Mouse (Mus musculus) natural killer cell, adult 2 months (primary cell): ENCODE measurements around the gene Mymk.

Source experiments
- DNase-seq, 2 experiments: peaks; one replicate each; pipeline ENCODE4 v3.0.0; 2022; ENCODE audit warnings: low spot score in 2 of 2

Gene Mymk

DNA sequence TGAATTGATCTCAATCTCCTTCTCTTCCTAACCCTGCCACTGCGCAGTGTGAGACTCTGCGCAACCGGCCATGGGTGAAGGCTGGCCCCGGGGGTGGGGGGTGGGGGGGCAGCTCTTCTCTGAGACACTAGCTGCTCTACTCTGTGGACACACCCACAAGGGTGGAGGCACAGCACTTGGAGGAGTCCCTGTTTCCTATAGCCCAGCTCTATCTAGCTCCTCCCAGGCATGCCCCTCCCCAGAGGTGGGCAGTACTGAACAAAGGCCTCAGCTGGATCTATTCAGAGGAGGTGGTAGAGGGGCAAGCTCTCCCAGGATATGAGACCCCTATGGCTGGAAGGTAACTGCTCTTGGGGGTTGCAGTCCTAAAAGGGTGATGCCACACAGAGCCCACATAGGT lies 35.0 kb downstream of the Mymk start:
- DNase-seq, result no peak

DNA sequence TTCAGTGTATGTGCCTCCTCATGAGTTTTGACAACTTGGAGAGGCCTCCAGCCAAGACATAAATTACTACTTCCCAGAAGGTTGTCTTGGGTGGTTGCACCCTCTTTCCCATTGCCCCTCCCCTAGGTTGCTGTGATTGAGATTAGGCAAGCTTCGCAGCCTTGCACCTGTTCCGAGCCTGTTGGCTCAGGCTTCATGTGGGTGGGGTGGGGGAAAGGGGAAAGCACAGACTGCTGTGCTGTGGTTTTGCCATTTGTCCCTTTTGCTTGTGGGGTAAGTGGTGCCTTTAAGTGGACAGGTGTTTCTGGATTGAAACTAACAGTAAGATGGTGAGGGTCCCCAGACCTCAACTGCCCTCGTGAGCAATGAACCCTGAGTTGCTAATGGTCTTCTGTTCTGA lies 36.0 kb downstream of the Mymk start:
- no peak for DNase-seq

DNA sequence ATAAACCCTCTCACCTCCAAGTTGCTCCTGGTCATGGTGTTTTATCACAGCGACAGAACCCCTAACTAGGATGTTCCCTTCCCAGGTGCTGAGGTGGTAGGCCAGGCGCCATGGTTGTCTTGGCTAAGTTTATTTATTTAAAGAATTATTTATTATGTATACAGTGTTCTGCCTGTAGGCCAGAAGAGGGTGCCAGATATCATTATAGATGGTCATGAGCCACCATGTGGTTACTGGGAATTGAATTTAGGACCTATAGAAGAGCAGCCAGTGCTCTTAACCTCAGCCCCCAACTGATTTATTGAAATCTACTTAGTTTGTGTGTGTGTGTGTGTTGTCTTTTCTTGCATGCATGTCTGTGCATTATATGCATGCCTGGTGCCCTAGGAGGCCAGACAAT lies 39.6 kb downstream of the Mymk start:
- DNase-seq, result no peak

DNA sequence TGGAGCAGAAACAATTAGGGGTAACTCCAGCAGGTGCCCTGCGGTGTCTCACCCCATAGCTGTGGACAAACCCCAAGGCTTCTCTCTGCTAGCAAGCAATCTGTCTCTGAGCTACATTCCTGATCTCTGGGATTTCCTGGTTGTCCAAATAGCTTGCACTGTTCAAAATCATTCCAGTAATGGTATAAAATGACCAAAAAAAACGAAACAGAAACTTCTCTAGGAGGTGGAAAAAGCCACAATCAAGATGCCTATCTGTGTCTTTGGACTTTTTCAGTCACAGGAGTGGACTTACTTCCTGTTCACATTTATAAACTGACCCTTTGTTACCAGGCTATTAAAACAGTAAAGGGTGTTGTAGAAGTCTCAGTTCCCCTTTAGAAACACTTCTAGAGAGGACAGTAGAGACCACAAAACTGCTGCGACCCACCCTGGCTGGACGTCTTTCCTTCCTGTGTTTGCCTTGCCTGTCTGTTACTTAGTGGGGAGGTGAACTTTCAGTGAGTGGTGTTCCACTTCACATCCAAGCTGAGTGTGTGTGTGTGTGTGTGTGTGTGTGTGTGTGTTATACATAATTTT lies 43.5 kb downstream of the Mymk start:
- peak; percentile 70 to 80 for DNase-seq

DNA sequence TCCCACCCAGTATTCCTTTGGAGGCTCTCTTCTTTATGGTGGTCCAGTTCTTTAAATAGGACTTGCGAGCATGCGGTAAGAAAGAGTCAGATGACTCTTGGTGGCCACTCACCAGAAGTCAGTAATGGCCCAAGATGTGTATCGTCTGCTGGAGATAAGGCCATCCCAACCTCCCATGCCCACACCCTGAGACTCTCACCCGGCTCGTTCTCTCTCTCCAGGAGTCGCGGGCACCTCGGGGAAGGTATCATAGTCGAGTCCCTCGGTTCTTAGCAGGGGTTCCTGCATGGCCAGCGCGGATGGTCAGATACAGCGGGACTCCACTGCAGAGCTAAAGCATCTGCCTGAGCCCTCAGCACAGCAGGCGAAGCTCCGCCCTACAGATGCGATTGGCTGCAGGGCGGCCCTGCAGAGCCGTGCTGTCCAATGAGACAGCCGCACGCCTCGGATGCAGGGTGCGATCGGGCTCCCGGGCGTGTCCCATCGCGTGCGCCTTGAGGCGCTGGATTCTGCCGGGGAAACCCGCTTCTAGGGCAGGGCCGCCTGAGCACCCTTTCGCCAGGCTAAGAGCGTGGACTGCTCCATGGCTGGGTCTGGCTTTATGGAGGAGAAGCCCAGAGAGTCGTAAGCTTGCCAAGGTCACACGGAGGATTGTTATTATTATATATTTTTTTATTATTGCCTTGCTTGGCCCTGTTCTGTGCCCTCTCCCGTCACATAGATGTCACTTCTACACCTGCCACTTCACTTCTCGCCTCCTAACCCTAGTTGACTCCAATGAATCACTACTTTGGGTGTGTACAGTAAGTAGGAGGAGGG lies 44.2 kb downstream of the Mymk start, which contains the start of gene Slc2a6:
Gene Slc2a6 (minus strand): TSS at position 381 of the 819 bp plus-strand sequence.
- peak; percentile 90 for DNase-seq

DNA sequence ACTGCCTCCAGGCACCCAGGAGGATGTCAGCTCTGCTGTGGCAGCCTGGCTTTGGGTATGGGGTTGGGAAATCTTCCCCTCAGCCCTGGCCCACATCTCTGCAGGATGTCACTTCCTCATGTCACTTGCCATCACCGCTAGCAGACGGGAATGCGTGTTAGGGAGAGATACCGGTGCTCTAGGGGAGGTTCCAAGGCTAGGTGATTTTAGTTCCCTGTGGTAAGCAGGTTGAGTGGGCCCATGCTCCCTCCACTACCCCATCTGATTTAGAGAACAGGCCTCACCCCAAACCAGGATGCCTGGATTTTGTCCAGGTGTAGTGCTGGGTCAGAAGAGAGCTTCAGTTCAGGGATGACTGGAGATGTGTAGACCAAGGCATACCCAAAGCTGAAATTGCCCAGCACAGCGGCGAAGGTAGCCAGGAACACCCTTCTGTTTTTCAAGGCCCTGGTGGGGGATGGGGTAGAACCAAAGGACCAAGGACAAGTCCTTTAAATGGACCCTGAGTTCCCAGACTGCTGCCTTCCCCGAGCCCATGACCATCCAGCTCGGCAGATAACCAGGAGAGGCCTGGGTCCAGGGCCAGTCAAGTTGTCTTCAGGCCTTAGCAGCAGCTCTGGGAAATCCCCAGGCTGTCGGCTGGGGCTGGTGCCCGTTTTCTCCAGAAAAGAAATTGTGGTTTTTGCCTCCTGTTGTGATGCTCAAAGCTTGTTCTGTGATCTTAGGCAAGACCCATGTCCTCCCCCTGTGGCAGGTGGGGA lies 44.9 kb downstream of the Mymk start:
- DNase-seq, result peak; percentile 26 to 38

DNA sequence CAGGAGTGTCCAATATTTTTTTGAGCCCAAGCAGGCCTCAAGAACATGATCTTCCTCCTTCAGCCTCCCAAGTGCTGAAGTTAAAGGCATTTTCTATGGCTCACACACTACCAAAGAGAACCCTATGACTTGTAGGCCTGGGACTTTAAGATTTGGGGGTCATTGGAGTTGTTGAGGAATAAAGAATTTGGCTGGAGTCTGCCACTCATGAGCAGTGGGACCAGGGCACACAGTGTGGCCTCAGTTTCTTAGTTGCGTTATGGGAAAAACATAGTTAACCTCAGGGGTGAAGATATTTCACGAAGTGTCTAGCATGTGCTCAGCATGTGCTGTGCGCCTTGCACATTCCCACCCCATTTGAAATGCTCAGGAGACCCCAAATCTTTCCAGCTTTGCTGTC lies 45.6 kb downstream of the Mymk start:
- DNase-seq, result no peak

DNA sequence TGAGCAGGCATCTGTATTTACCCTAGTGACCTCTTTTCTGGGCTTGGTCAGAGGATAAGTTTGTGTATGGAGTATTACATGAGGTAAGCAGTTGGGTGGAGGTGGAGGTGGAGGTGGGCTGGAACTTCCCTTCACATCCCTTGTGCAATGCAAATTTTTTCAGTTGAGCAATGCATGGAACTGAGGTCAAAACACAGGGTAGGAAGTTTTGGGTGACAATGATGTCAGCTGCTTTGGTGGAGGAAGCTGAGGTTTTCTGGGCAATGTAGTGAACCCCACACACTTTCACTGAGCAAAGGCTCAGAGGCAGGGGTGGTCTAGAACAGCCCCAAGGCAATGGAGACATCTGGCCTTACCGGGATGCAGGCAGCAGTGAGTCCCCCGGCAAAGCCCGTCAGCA lies 46.4 kb downstream of the Mymk start:
- peak; percentile 59 to 71 for DNase-seq

DNA sequence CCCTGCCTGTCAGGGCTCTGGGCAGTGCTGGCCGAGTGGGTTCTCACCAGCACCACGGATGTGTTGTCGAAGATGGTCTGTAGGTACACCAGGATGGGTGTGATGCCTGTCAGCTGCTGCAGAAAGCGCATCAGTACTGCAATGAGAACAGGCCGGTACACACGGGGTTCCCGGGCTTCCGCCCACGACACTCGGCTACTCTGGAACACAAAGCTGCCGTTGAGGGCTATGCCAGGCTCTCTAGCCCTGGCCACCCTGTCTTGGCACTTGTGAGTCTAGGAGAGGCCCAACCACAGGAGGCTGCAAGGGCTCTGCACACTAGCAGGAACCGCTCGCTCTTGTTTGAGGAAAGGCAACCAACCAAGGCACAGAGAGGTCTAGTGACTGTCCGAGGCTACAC lies 47.8 kb downstream of the Mymk start:
- no peak for DNase-seq

DNA sequence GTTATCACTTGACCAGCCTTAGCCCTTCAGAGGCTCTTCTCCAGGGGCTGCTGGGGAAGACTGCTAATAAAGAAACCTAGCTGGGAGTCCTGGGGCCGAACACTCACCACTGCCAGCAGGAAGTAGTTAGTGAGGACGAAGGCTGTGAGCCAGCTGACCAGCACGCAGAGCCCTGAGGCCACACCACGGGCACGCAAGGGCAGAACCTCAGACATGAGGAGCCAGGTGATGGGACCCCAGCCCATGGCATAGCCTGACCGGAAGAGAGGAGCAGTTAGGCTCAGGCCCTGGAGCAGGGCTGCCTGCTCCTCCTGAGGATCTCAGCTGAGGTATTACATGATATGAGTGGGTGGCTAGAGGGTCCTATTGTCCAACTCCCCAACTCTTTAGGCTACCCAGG lies 49.4 kb downstream of the Mymk start:
- DNase-seq, result no peak

DNA sequence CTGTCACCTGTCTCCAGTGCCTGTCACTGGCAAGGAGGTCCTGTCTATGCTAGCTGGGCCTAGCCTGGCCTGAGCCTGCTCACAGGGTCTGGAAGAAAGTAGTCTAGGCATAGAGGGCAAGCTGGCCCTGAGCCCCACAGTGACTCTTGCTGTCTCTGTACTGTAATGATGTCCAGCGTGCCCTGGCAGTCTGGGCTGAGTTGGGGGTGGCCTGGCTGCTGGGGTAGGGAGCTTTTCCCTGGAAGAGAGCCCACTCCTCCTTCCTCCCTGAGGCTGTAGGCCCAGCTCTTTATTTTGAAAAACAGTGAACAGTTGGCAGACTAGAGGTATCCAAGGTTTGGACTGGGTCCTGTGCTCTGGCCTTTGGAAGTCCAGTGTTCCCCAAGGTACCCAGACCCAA lies 50.9 kb downstream of the Mymk start:
- DNase-seq, result no peak

DNA sequence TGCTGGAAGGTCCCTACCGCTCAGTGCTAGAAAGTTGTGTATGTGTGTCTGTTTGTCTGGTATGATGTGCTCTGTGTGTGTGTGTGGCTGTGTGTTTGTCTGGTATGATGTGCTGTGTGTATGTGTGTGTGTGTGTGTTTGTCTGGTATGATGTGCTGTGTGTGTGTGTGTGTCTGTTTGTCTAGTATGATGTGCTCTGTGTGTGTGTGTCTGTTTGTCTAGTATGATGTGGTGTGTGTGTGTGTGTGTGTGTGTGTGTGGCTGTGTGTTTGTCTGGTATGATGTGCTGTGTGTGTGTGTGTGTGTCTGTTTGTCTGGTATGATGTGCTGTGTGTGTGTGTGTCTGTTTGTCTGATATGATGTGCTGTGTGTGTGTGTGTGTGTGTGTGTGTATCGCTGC lies 52.4 kb downstream of the Mymk start:
- no peak for DNase-seq

DNA sequence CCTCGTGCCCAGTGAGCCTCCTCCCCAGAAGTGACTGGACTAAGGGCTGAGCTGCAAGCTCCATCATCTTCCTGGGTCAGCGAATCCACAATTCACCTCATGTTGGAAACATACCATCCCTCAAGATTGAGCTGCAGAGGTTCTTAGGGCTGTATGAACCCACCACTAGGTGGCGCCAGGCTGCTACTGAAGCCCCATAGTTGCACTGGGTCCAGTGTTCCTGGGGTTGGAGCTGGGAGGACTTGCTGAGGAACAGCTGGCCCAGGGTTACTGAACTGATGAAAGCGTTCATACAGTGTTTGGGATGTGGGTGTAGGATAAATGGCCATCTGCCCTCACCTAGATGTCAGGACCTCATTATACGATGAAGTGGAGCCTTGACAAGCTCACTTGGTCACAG lies 54.2 kb downstream of the Mymk start:
- DNase-seq, result peak; percentile 61 to 71
